Mouse (Mus musculus) liver, postnatal 0 days (tissue): Measurements from ENCODE around the gene Sh3bp4.

ENCODE experiments used
- CTCF ChIP-seq: sonication (generic); IDR thresholded peaks from 2 replicates; pipeline ENCODE4 v1.5.1; 2016; ENCODE audit warnings: antibody characterized with exemption, low read depth
- EP300 ChIP-seq: IDR thresholded peaks from 2 replicates; pipeline ENCODE4 v1.6.1; 2016; ENCODE audit warnings: antibody characterized with exemption, low read depth, mild to moderate bottlenecking

- TF ChIP-seq CTCF (no peak), EP300 (no peak)
Observed at GRCm38 (mm10) chr1:89029136-89029927, 40.9 kb upstream of the Sh3bp4 start.
